Mouse (Mus musculus) urinary bladder, postnatal 10 days (tissue): ENCODE results near the gene Krba1.

ENCODE experiments used
- DNase-seq: peaks from one replicate; pipeline ENCODE4 v3.0.0; 2022; ENCODE audit warnings: low spot score

The Krba1 gene

GRCm38 (mm10) chr6:48452151-48452550, 56.8 kb downstream of the Krba1 start:
- no peak for DNase-seq

- DNase-seq: no peak
Observed at GRCm38 (mm10) chr6:48452771-48453170, 57.4 kb downstream of the Krba1 start.

- no peak for DNase-seq
Observed at GRCm38 (mm10) chr6:48464966-48465679, 69.7 kb downstream of the Krba1 start.

GRCm38 (mm10) chr6:48466715-48467114, 71.3 kb downstream of the Krba1 start:
- no peak for DNase-seq

- no peak for DNase-seq
Observed at GRCm38 (mm10) chr6:48467490-48467889, 72.1 kb downstream of the Krba1 start.
